Comparison of ENCODE assay signal across 12 mouse cellular contexts in genomic region chr9:118731650-118732049, GRCm38 (mm10).
DNase-seq lines count a peak whose midpoint lies in the region; ATAC-seq lines count a peak whose summit lies in the region.
"Had no signal": no experiment of that assay in that cellular context is flagged by ENCODE, and none has a peak within 500 bp of the region (broad histone marks: within the 10 kb centered on the region; RNA-seq: fewer than 3 reads in every experiment).

No protein-coding gene starts in this region.

- H3K4me2 ChIP-seq in kidney, embryonic 15.5 days: no peak overlapping the region
- no peak overlapping the region for H3K4me2 ChIP-seq in heart, embryonic 11.5 days
- H3K4me2 ChIP-seq in stomach, embryonic 14.5 days (replicated peaks; ENCODE audit: low read depth, low read length): no peak overlapping the region
- H3K4me2 ChIP-seq in forebrain, embryonic 11.5 days (ENCODE audit: low read depth, low read length, severe bottlenecking): no peak overlapping the region
- H3K4me2 ChIP-seq: embryonic facial prominence, embryonic 13.5 days; hindbrain, embryonic 15.5 days; midbrain, embryonic 12.5 days had no signal

- no peaks in the 10 kb centered on the region for H3K27me3 ChIP-seq in kidney, embryonic 15.5 days
- H3K27me3 ChIP-seq in heart, embryonic 11.5 days (ENCODE audit: control insufficient read depth, insufficient read depth, low read length): no peaks in the 10 kb centered on the region
- H3K27me3 ChIP-seq in limb, embryonic 10.5 days (ENCODE audit: low read depth, poor library complexity, severe bottlenecking): no peaks in the 10 kb centered on the region
- no peaks in the 10 kb centered on the region for H3K27me3 ChIP-seq in stomach, embryonic 14.5 days (ENCODE audit: control insufficient read depth, insufficient read depth, low read length)
- no peaks in the 10 kb centered on the region for H3K27me3 ChIP-seq in forebrain, embryonic 11.5 days (ENCODE audit: control insufficient read depth, insufficient read depth, low read length)
- H3K27me3 ChIP-seq: embryonic facial prominence, embryonic 13.5 days; hindbrain, embryonic 15.5 days; midbrain, embryonic 12.5 days had no signal

- WGBS in kidney, embryonic 15.5 days: 44% methylated on average over 6 of the region's 6 CpGs
- WGBS in heart, embryonic 11.5 days (ENCODE audit: insufficient replicate concordance): 24% methylated on average over 6 of the region's 6 CpGs
- 86% methylated on average over 6 of the region's 6 CpGs for WGBS in limb, embryonic 10.5 days
- 23% methylated on average over 6 of the region's 6 CpGs for WGBS in stomach, embryonic 14.5 days
- 83% methylated on average over 6 of the region's 6 CpGs for WGBS in forebrain, embryonic 11.5 days

- H3K4me1 ChIP-seq in kidney, embryonic 15.5 days: peaks cover 23% of the 10 kb centered on the region
- H3K4me1 ChIP-seq in heart, embryonic 11.5 days (ENCODE audit: control insufficient read depth, insufficient read depth, low read length): peaks cover 34% of the 10 kb centered on the region
- H3K4me1 ChIP-seq in limb, embryonic 10.5 days: peaks cover 45% of the 10 kb centered on the region
- H3K4me1 ChIP-seq in stomach, embryonic 14.5 days (ENCODE audit: control insufficient read depth, insufficient read depth, low read length): peaks cover 15% of the 10 kb centered on the region; the same call in 1 of the 2 replicates
- no peaks in the 10 kb centered on the region for H3K4me1 ChIP-seq in forebrain, embryonic 11.5 days (replicated peaks; ENCODE audit: control insufficient read depth, insufficient read depth, low read length)
- H3K4me1 ChIP-seq: hindbrain, embryonic 15.5 days had no signal

- H3K27ac ChIP-seq in kidney, embryonic 15.5 days: peak overlapping the region; percentile 41
- H3K27ac ChIP-seq in heart, embryonic 11.5 days (ENCODE audit: low read depth, low read length): peak overlapping the region; percentile 80
- H3K27ac ChIP-seq in limb, embryonic 10.5 days: peak overlapping the region; percentile 19; the same call in 1 of the 2 replicates
- peak overlapping the region; percentile 88 for H3K27ac ChIP-seq in stomach, embryonic 14.5 days (ENCODE audit: low read length)
- no peak overlapping the region for H3K27ac ChIP-seq in forebrain, embryonic 11.5 days (ENCODE audit: low read depth, low read length)
- H3K27ac ChIP-seq: hindbrain, embryonic 15.5 days; midbrain, embryonic 12.5 days had no signal

- H3K9ac ChIP-seq in kidney, embryonic 15.5 days: no peak overlapping the region
- H3K9ac ChIP-seq in heart, embryonic 11.5 days (ENCODE audit: low read depth, low read length): no peak overlapping the region
- H3K9ac ChIP-seq in stomach, embryonic 14.5 days (replicated peaks; ENCODE audit: low read depth, low read length): no peak overlapping the region
- H3K9ac ChIP-seq in forebrain, embryonic 11.5 days (ENCODE audit: low read length): no peak overlapping the region
- H3K9ac ChIP-seq: embryonic facial prominence, embryonic 13.5 days; hindbrain, embryonic 15.5 days; midbrain, embryonic 12.5 days had no signal

- H3K4me3 ChIP-seq in kidney, embryonic 15.5 days (replicated peaks): no peak overlapping the region
- no peak overlapping the region for H3K4me3 ChIP-seq in heart, embryonic 11.5 days (ENCODE audit: low read depth, low read length)
- no peak overlapping the region for H3K4me3 ChIP-seq in limb, embryonic 10.5 days
- H3K4me3 ChIP-seq in stomach, embryonic 14.5 days (ENCODE audit: low read depth, low read length): no peak overlapping the region
- H3K4me3 ChIP-seq in forebrain, embryonic 11.5 days (ENCODE audit: low read depth, low read length): no peak overlapping the region
- H3K4me3 ChIP-seq: embryonic facial prominence, embryonic 13.5 days; hindbrain, embryonic 15.5 days; midbrain, embryonic 12.5 days had no signal

- no peaks in the 10 kb centered on the region for H3K36me3 ChIP-seq in kidney, embryonic 15.5 days
- H3K36me3 ChIP-seq in heart, embryonic 11.5 days (ENCODE audit: control insufficient read depth, insufficient read depth, low read length): no peaks in the 10 kb centered on the region
- no peaks in the 10 kb centered on the region for H3K36me3 ChIP-seq in limb, embryonic 10.5 days
- no peaks in the 10 kb centered on the region for H3K36me3 ChIP-seq in stomach, embryonic 14.5 days (ENCODE audit: control insufficient read depth, insufficient read depth, low read length)
- H3K36me3 ChIP-seq in forebrain, embryonic 11.5 days (ENCODE audit: control insufficient read depth, insufficient read depth, low read length): no peaks in the 10 kb centered on the region
- H3K36me3 ChIP-seq: embryonic facial prominence, embryonic 13.5 days; hindbrain, embryonic 15.5 days; midbrain, embryonic 12.5 days had no signal

- ATAC-seq in kidney, embryonic 15.5 days (replicated peaks; ENCODE audit: low FRiP score): no peak
- no peak for ATAC-seq in heart, embryonic 11.5 days (replicated peaks; ENCODE audit: insufficient number of reproducible peaks, low FRiP score, low TSS enrichment)
- ATAC-seq in stomach, embryonic 14.5 days (ENCODE audit: insufficient number of reproducible peaks, insufficient read depth, low FRiP score, low read depth): peak; percentile 72; the same call in 1 of the 2 replicates
- ATAC-seq in erythroblast, adult 5-6 weeks (replicated peaks; ENCODE audit: low FRiP score, poor library complexity, severe bottlenecking): no peak
- no peak for ATAC-seq in forebrain, embryonic 11.5 days (replicated peaks; ENCODE audit: low FRiP score)

- no peak for DNase-seq in kidney, postnatal 4 days
- DNase-seq in limb, embryonic 10.5 days (ENCODE audit: low spot score): no peak
- no peak for DNase-seq in adrenal gland, adult 18-20 months (ENCODE audit: low spot score in 2 of 2)
- DNase-seq in forebrain, embryonic 11.5 days (ENCODE audit: low spot score): no peak
- DNase-seq: left cerebral cortex, postnatal 4 days had no signal

- H3K9me3 ChIP-seq in kidney, embryonic 15.5 days (replicated peaks): no peaks in the 10 kb centered on the region
- no peaks in the 10 kb centered on the region for H3K9me3 ChIP-seq in heart, embryonic 11.5 days (replicated peaks; ENCODE audit: control insufficient read depth, low read length)
- no peaks in the 10 kb centered on the region for H3K9me3 ChIP-seq in limb, embryonic 10.5 days (replicated peaks)
- no peaks in the 10 kb centered on the region for H3K9me3 ChIP-seq in stomach, embryonic 14.5 days (ENCODE audit: control insufficient read depth, low read depth, low read length)
- H3K9me3 ChIP-seq in forebrain, embryonic 11.5 days (ENCODE audit: control insufficient read depth, low read length): no peaks in the 10 kb centered on the region
- H3K9me3 ChIP-seq: embryonic facial prominence, embryonic 13.5 days; hindbrain, embryonic 15.5 days; midbrain, embryonic 12.5 days had no signal
